Mouse (Mus musculus): ENCODE measurements at regions not wholly inside any gene's neighbourhood (a gene's known extent, or its start where the extent isn't known, plus 50 kb on each side); places are given as distances from the start of the nearest gene placed in this dataset.

GRCm38 (mm10) chr4:47622851-47623743, 148.6 kb downstream of the Sec61b start:
- ATAC-seq (replicated peaks; ENCODE audit: low read depth, poor library complexity, severe bottlenecking) = no peak

GRCm38 (mm10) chr4:47630006-47630405, 155.5 kb downstream of the Sec61b start:
- ATAC-seq (replicated peaks; ENCODE audit: low read depth, poor library complexity, severe bottlenecking) = no peak

- no peak for ATAC-seq (replicated peaks; ENCODE audit: low read depth, poor library complexity, severe bottlenecking)
These were observed 156.0 kb downstream of the Sec61b start for GRCm38 (mm10) chr4:47630427-47630826.

GRCm38 (mm10) chr4:47638876-47639494, 164.5 kb downstream of the Sec61b start:
- no peak for ATAC-seq (replicated peaks; ENCODE audit: low read depth, poor library complexity, severe bottlenecking)

- ATAC-seq (replicated peaks; ENCODE audit: low read depth, poor library complexity, severe bottlenecking) = no peak
These were observed 170.6 kb downstream of the Sec61b start for GRCm38 (mm10) chr4:47645093-47645492.

- ATAC-seq (replicated peaks; ENCODE audit: low read depth, poor library complexity, severe bottlenecking) = no peak
These were observed 174.2 kb downstream of the Sec61b start for GRCm38 (mm10) chr4:47648701-47649100.

GRCm38 (mm10) chr4:47649951-47650350, 175.5 kb downstream of the Sec61b start:
- no peak for ATAC-seq (replicated peaks; ENCODE audit: low read depth, poor library complexity, severe bottlenecking)

- ATAC-seq (replicated peaks; ENCODE audit: low read depth, poor library complexity, severe bottlenecking) = no peak
These were observed 177.1 kb downstream of the Sec61b start for GRCm38 (mm10) chr4:47651521-47651920.

GRCm38 (mm10) chr4:47653143-47653542, 178.7 kb downstream of the Sec61b start:
- ATAC-seq (replicated peaks; ENCODE audit: low read depth, poor library complexity, severe bottlenecking) = no peak

- no peak for ATAC-seq (replicated peaks; ENCODE audit: low read depth, poor library complexity, severe bottlenecking)
These were observed 195.1 kb downstream of the Sec61b start for GRCm38 (mm10) chr4:47669519-47669918.

GRCm38 (mm10) chr4:47670476-47670875, 196.0 kb downstream of the Sec61b start:
- ATAC-seq (replicated peaks; ENCODE audit: low read depth, poor library complexity, severe bottlenecking) = no peak

GRCm38 (mm10) chr4:47671362-47671761, 196.9 kb downstream of the Sec61b start:
- no peak for ATAC-seq (replicated peaks; ENCODE audit: low read depth, poor library complexity, severe bottlenecking)

- ATAC-seq (replicated peaks; ENCODE audit: low read depth, poor library complexity, severe bottlenecking) = no peak
These were observed 206.7 kb downstream of the Sec61b start for GRCm38 (mm10) chr4:47681141-47681540.

- ATAC-seq (replicated peaks; ENCODE audit: low read depth, poor library complexity, severe bottlenecking) = no peak
These were observed 216.7 kb downstream of the Sec61b start for GRCm38 (mm10) chr4:47691207-47691606.

GRCm38 (mm10) chr4:47692654-47693053, 218.2 kb downstream of the Sec61b start:
- no peak for ATAC-seq (replicated peaks; ENCODE audit: low read depth, poor library complexity, severe bottlenecking)

- ATAC-seq (replicated peaks; ENCODE audit: low read depth, poor library complexity, severe bottlenecking) = no peak
These were observed 218.8 kb downstream of the Sec61b start for GRCm38 (mm10) chr4:47693221-47693620.

GRCm38 (mm10) chr4:47697071-47697470, 222.6 kb downstream of the Sec61b start:
- no peak for ATAC-seq (replicated peaks; ENCODE audit: low read depth, poor library complexity, severe bottlenecking)

- no peak for ATAC-seq (replicated peaks; ENCODE audit: low read depth, poor library complexity, severe bottlenecking)
These were observed 224.1 kb downstream of the Sec61b start for GRCm38 (mm10) chr4:47698514-47698913.

GRCm38 (mm10) chr4:47698926-47699325, 224.5 kb downstream of the Sec61b start:
- ATAC-seq (replicated peaks; ENCODE audit: low read depth, poor library complexity, severe bottlenecking) = no peak

GRCm38 (mm10) chr4:47703501-47703900, 229.0 kb downstream of the Sec61b start:
- ATAC-seq (replicated peaks; ENCODE audit: low read depth, poor library complexity, severe bottlenecking) = no peak

- ATAC-seq (replicated peaks; ENCODE audit: low read depth, poor library complexity, severe bottlenecking) = peak; percentile 86
These were observed 230.1 kb downstream of the Sec61b start for GRCm38 (mm10) chr4:47704607-47705006.
